Mouse (Mus musculus) heart, embryonic 10.5 days (tissue): ENCODE results near the gene Carmil1. TPM values are rescaled to one million over a fixed set of nuclear protein-coding genes. Genes with fewer than 3 reads are reported as not detected.

Experiments used
- DNase-seq: peaks from one replicate; pipeline ENCODE4 v3.0.0-alpha.2; 2017; ENCODE audit warnings: low spot score
- H3K27ac ChIP-seq: fragments of 300-500 bp; sonication (generic); 2 replicates; pipeline ENCODE4 v1.5.1; 2016; ENCODE audit warnings: mild to moderate bottlenecking
- H3K27me3 ChIP-seq: fragments of 300-500 bp; sonication (generic); 2 replicates; pipeline ENCODE4 v1.6.1; 2016; ENCODE audit warnings: mild to moderate bottlenecking; ENCODE audit not compliant: poor library complexity, insufficient read depth, severe bottlenecking
- H3K36me3 ChIP-seq: fragments of 300-500 bp; sonication (generic); 2 replicates; pipeline ENCODE4 v1.6.1; 2016; ENCODE audit warnings: mild to moderate bottlenecking, moderate library complexity
- H3K4me1 ChIP-seq: fragments of 300-500 bp; sonication (generic); 2 replicates; pipeline ENCODE4 v1.6.1; 2016; ENCODE audit warnings: mild to moderate bottlenecking
- H3K4me3 ChIP-seq: fragments of 300-500 bp; sonication (generic); 2 replicates; pipeline ENCODE4 v1.5.1; 2016; ENCODE audit warnings: mild to moderate bottlenecking, moderate library complexity
- H3K9me3 ChIP-seq: fragments of 300-500 bp; sonication (generic); 2 replicates; pipeline ENCODE4 v1.6.1; 2016; ENCODE audit warnings: mild to moderate bottlenecking, moderate library complexity
- WGBS: fragments of 180-500 bp; shearing (Covaris S2); methylation state at CpG from one replicate; pipeline ENCODE4 v1.1.7; 2016; 5-methylcytosine and 5-hydroxymethylcytosine counted together
- polyA plus RNA-seq: library from polyadenylated mRNA; unstranded; fragments of >200 nt; fragmentation: Nextera tagmentation; extraction: Ambion mirVana; gene quantifications from 2 replicates; pipeline ENCODE4 v1.2.1, GENCODE M21; 2016

The Carmil1 gene
- polyA plus RNA-seq: 13.5 and 21.8 TPM in 2 replicates

- peak; percentile 92 for DNase-seq
- Histone ChIP-seq H3K36me3 (no peaks in the 10 kb centered on the region), H3K4me1 (peaks cover 17% of the 10 kb centered on the region), H3K9me3 (no peaks in the 10 kb centered on the region), H3K27me3 (peaks cover 41% of the 10 kb centered on the region), H3K27ac (peak within 1 kb of the TSS; percentile 90), H3K4me3 (peak within 1 kb of the TSS; percentile 83)
- under 1% methylated on average over 96 of the region's 96 CpGs for WGBS
These were observed at the start of gene Carmil1 for GRCm38 (mm10) chr13:24280439-24281431. TSS of gene Carmil1 (minus strand) at chr13:24280795.

GRCm38 (mm10) chr13:24330128-24330527 lies 49.5 kb upstream of the Carmil1 start:
- Histone ChIP-seq H3K27ac (no peak overlapping the region), H3K27me3 (0 out of 2 replicates have a peak, but pooled peaks cover 3% of the 10 kb centered on the region), H3K4me1 (no peaks in the 10 kb centered on the region), H3K36me3 (no peaks in the 10 kb centered on the region), H3K4me3 (no peak overlapping the region), H3K9me3 (no peaks in the 10 kb centered on the region)
- no peak for DNase-seq
- 77% methylated on average over 4 of the region's 4 CpGs for WGBS

- H3K4me3 ChIP-seq: no peak overlapping the region
- no peak for DNase-seq
- H3K36me3 ChIP-seq: no peaks in the 10 kb centered on the region
- H3K27me3 ChIP-seq: 0 out of 2 replicates have a peak, but pooled peaks cover 3% of the 10 kb centered on the region
- 72% methylated on average over 9 of the region's 9 CpGs for WGBS
- H3K4me1 ChIP-seq: no peaks in the 10 kb centered on the region
- no peak overlapping the region for H3K27ac ChIP-seq
- H3K9me3 ChIP-seq: no peaks in the 10 kb centered on the region
These were observed 47.6 kb upstream of the Carmil1 start for GRCm38 (mm10) chr13:24328036-24328817.

- Histone ChIP-seq H3K27ac (no peak within 1 kb of the TSS), H3K27me3 (no peaks in the 10 kb centered on the region), H3K4me1 (no peaks in the 10 kb centered on the region), H3K9me3 (no peaks in the 10 kb centered on the region), H3K36me3 (no peaks in the 10 kb centered on the region), H3K4me3 (no peak within 1 kb of the TSS)
- 78% methylated on average over 5 of the region's 5 CpGs for WGBS
- no peak for DNase-seq
These were observed 46.6 kb upstream of the Carmil1 start, which contains the start of gene Cmah for GRCm38 (mm10) chr13:24327201-24327600. TSS of gene Cmah (plus strand) at chr13:24327404.

GRCm38 (mm10) chr13:24321313-24321712 lies 40.7 kb upstream of the Carmil1 start:
- H3K4me3 ChIP-seq: no peak overlapping the region
- no peaks in the 10 kb centered on the region for H3K36me3 ChIP-seq
- H3K9me3 ChIP-seq: no peaks in the 10 kb centered on the region
- no peaks in the 10 kb centered on the region for H3K27me3 ChIP-seq
- WGBS: 74% methylated on average over 6 of the region's 6 CpGs
- H3K27ac ChIP-seq: no peak overlapping the region
- peak; percentile 51 for DNase-seq
- H3K4me1 ChIP-seq: no peaks in the 10 kb centered on the region

- Histone ChIP-seq H3K4me1 (no peaks in the 10 kb centered on the region), H3K9me3 (no peaks in the 10 kb centered on the region), H3K36me3 (no peaks in the 10 kb centered on the region), H3K27me3 (no peaks in the 10 kb centered on the region), H3K4me3 (no peak overlapping the region), H3K27ac (no peak overlapping the region)
- 25% methylated on average over 4 of the region's 4 CpGs for WGBS
- DNase-seq: no peak
These were observed 38.0 kb upstream of the Carmil1 start for GRCm38 (mm10) chr13:24318618-24319017.

- 74% methylated on average over 3 of the region's 3 CpGs for WGBS
- DNase-seq: no peak
These were observed 36.0 kb upstream of the Carmil1 start for GRCm38 (mm10) chr13:24316563-24316962.

GRCm38 (mm10) chr13:24311011-24311940 lies 30.7 kb upstream of the Carmil1 start:
- Histone ChIP-seq H3K36me3 (no peaks in the 10 kb centered on the region), H3K4me1 (no peaks in the 10 kb centered on the region), H3K9me3 (no peaks in the 10 kb centered on the region), H3K4me3 (no peak overlapping the region), H3K27ac (no peak overlapping the region), H3K27me3 (no peaks in the 10 kb centered on the region)
- WGBS: 82% methylated on average over 8 of the region's 8 CpGs
- peak; percentile 61 for DNase-seq

More at GRCm38 (mm10) chr13:24316563-24316962, 36.0 kb upstream of the Carmil1 start:
- Histone ChIP-seq H3K27ac (no peak overlapping the region), H3K4me3 (no peak overlapping the region), H3K27me3 (no peaks in the 10 kb centered on the region), H3K36me3 (no peaks in the 10 kb centered on the region), H3K9me3 (no peaks in the 10 kb centered on the region), H3K4me1 (no peaks in the 10 kb centered on the region)

GRCm38 (mm10) chr13:24306248-24306647 lies 25.7 kb upstream of the Carmil1 start:
- Histone ChIP-seq H3K9me3 (no peaks in the 10 kb centered on the region), H3K27ac (no peak overlapping the region), H3K4me3 (no peak overlapping the region), H3K36me3 (no peaks in the 10 kb centered on the region), H3K4me1 (no peaks in the 10 kb centered on the region), H3K27me3 (no peaks in the 10 kb centered on the region)
- DNase-seq: no peak
- WGBS: 59% methylated on average over 4 of the region's 4 CpGs

- Histone ChIP-seq H3K27me3 (no peaks in the 10 kb centered on the region), H3K4me1 (no peaks in the 10 kb centered on the region), H3K4me3 (no peak overlapping the region), H3K36me3 (no peaks in the 10 kb centered on the region), H3K27ac (no peak overlapping the region), H3K9me3 (no peaks in the 10 kb centered on the region)
- WGBS: 76% methylated on average over 4 of the region's 4 CpGs
- no peak for DNase-seq
These were observed 24.9 kb upstream of the Carmil1 start for GRCm38 (mm10) chr13:24305486-24305885.

- no peak for DNase-seq
- Histone ChIP-seq H3K27me3 (peaks cover 16% of the 10 kb centered on the region; the same call in 1 of the 2 replicates), H3K36me3 (no peaks in the 10 kb centered on the region), H3K4me1 (no peaks in the 10 kb centered on the region), H3K4me3 (no peak overlapping the region), H3K9me3 (no peaks in the 10 kb centered on the region), H3K27ac (no peak overlapping the region)
- 16% methylated on average over 4 of the region's 4 CpGs for WGBS
These were observed 16.7 kb upstream of the Carmil1 start for GRCm38 (mm10) chr13:24297252-24297651.

GRCm38 (mm10) chr13:24287381-24287780 lies 6.8 kb upstream of the Carmil1 start:
- 87% methylated on average over 2 of the region's 2 CpGs for WGBS
- Histone ChIP-seq H3K9me3 (peaks cover 4% of the 10 kb centered on the region; the same call in 1 of the 2 replicates), H3K36me3 (no peaks in the 10 kb centered on the region), H3K4me3 (no peak overlapping the region), H3K4me1 (no peaks in the 10 kb centered on the region), H3K27ac (no peak overlapping the region), H3K27me3 (peaks cover 13% of the 10 kb centered on the region)
- no peak for DNase-seq
